Mouse (Mus musculus): ENCODE measurements at regions not wholly inside any gene's neighbourhood (a gene's known extent, or its start where the extent isn't known, plus 50 kb on each side); places are given as distances from the start of the nearest gene placed in this dataset.
"Not testable (repeated sequence)": the region's sequence is repeated elsewhere in the genome, so short reads cannot be mapped to it uniquely, and the experiment has no call there.

GRCm38 (mm10) chr14:26319821-26320220 lies 62.1 kb downstream of the Duxbl3 start:
- TF ChIP-seq CTCF (IDR thresholded peaks at IDR 0.05; ENCODE audit: control insufficient read depth, insufficient read depth, insufficient replicate concordance, low read depth, low read length); POLR2A (IDR thresholded peaks at IDR 0.05; ENCODE audit: control insufficient read depth, low read depth, low read length): not testable (repeated sequence)
